Mouse (Mus musculus) regulatory T cell (primary cell): ENCODE measurements around the gene Med27.

Experiments used
- in situ Hi-C: fragments of 300-600 bp; cut with MboI, MseI; formaldehyde crosslinking; loops from one replicate; pipeline ENCODE4 v1.15.1; 2025; ENCODE audit warnings: high pct_unique_total_duplicates

Gene Med27

GRCm38 (mm10) chr2:29346629-29347271 is at the start of gene Med27:
Gene Med27 (plus strand): TSS chr2:29346819.
- in situ Hi-C loops = no loop called here

DNA sequence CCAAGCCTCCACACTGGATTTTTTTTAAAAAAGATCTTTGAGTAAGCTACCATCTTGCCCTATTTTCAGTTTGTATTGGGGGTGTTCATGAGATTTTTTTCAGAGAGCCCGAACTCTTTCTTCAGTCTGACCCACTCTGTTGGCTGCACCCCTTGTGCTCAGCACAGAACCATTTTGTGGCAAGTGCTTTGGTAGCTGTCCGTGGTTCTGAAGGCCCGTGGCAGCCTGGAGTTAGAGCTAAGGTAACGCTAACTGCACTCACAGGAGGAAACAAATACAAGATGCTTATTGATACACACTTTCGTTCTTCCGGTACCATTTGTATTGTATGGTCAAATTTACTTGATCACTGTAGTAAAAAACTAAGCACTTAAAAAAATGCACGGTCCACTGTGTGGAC is 36.7 kb upstream of the Med27 start:
- in situ Hi-C loops = no loop called here

- in situ Hi-C loops = no loop called here
These were observed 34.6 kb upstream of the Med27 start for GRCm38 (mm10) chr2:29312058-29312457.

GRCm38 (mm10) chr2:29317906-29318470 is 28.6 kb upstream of the Med27 start:
- in situ Hi-C loops = no loop called here

DNA sequence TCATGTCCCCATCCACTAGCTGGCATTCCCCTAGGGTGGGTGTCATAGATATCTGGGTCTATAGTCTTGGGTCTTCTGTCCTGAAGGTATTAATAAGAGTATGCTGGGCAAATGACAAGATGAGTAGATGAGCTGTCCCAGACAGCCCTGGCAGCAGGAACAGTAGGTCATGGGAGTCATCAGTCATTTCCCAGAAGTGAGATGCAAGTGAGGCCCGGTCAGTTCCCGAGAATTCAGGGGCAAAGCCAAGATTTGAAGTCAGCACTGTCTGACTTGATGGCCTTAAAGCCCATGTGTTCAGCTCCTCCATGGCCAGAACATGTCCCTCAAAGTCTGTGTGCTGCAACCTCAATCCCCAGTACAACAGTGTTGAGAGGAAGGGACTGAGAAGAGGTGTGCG is 28.0 kb upstream of the Med27 start:
- in situ Hi-C loops = no loop called here

GRCm38 (mm10) chr2:29320229-29320751 is 26.3 kb upstream of the Med27 start:
- in situ Hi-C loops = loop anchor here (5.0 kb wide), 1 partner anchor 43 kb away; no protein-coding TSS in a partner anchor

GRCm38 (mm10) chr2:29320780-29321179 is 25.8 kb upstream of the Med27 start:
- in situ Hi-C loops = loop anchor here (5.0 kb wide), 1 partner anchor 43 kb away; no protein-coding TSS in a partner anchor

GRCm38 (mm10) chr2:29324456-29324855 is 22.2 kb upstream of the Med27 start:
- in situ Hi-C loops = loop anchor here (5.0 kb wide), 1 partner anchor 47 kb away; no protein-coding TSS in a partner anchor

DNA sequence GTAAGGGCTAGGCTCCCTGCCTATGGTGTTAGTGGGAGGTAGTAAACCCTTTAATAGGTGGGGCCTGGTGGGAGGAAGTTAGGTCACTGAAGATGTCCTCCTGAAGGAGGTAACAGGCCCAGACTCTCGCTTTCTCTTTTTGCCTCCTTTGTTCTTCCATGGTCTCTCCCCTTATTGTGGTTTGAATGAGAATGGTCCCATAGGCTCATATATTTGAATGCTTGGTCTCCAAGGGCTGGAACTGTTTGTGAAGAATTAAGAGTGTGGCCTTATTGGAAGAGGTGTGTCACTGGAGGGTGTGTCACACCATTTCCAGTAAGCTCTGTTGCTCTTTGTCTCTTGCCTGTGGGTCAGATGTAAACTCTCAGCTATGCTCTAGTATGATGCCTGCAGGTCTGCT is 16.1 kb upstream of the Med27 start:
- in situ Hi-C loops = no loop called here

DNA sequence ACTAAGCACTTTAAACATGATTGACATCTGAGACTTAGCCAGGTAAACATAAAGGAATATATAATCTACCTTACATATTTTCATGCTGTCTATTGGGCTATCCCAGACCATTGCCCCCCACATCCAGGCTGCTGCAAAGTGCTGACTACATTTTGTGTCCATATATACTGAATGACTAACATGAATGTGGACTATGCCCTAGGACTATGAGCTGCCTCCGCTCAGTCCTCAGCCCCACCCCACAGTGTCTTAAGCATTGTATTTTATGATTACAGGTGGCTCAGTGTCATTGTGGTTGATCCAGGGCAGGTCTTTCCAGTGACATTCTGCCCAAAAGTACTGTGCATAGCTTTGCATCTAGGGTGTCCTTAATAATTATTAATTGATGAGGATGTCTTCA is 8.2 kb upstream of the Med27 start:
- in situ Hi-C loops = no loop called here

DNA sequence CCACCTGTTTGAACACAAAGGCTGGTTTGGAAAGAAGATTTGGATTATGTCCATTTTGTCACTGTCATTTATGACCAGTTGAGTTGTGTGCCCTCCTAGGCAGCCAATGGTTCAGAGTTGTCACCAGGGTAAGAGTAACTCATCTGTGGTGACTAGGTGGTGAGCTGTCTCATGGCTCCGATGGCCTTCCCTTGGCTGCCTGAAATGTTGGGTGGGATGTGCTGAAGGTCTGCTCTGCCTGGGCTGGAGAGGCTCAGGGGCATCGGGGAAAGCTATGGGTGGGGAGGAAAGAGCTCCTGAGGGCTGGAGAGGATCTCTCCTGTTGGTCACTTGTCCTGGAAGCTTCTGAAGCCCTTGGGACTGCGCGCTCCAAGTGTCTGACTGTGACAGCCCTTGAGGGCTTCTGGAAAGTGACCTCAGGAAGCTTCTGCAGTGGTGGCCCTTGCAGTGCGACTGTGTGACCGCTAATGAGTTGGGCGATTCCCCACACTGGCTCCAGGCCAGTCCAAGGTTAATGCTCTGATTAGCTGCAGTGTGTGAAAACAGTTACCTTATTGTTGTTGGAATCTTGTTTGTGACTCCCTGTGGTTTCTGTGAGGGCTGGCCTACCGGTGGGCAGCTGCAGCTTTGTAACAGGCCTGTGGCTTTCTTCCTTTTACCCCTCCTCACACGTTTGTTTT is 12.2 kb downstream of the Med27 start:
- in situ Hi-C loops = no loop called here

DNA sequence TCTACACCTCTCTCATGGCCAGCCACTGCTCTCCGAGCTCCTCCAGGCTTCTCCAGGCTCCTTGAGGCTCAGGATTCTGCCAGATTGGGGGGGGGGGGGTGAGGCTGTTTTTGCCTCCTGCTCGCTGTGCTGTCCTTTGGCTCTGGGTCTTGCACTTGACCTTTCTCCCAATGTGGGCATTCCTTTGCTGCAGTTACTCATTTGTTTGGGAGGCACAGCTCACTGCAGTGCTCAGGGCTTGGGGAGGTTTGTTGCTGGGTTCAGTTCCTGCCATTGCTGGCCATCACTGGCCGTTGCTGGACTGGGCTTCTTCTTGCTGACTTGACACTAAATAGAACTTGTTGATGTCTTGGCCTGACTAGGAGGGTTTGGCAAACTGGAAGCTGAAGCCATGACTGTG is 14.3 kb downstream of the Med27 start:
- in situ Hi-C loops = no loop called here

- in situ Hi-C loops = no loop called here
These were observed 18.5 kb downstream of the Med27 start for GRCm38 (mm10) chr2:29365000-29365695.

DNA sequence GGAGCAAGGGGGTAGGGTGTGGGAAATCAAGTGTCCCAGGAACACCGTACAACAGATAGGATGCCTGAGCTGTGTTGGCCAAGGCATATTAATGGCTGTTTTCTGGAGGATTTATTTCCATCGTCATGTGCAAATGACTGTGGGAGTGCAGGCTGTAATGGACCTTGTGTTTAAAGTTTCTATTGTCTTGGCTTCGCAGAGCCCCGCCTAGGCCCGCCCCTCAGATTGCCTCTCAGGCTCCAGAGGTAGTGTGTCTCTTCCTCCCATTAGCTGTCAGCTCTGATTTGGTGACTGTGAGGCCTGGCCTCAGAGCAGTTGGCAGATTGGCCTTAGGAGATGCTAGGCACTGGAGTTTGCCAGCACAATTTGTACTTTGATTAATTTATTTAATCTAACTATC is 22.1 kb downstream of the Med27 start:
- in situ Hi-C loops = no loop called here

DNA sequence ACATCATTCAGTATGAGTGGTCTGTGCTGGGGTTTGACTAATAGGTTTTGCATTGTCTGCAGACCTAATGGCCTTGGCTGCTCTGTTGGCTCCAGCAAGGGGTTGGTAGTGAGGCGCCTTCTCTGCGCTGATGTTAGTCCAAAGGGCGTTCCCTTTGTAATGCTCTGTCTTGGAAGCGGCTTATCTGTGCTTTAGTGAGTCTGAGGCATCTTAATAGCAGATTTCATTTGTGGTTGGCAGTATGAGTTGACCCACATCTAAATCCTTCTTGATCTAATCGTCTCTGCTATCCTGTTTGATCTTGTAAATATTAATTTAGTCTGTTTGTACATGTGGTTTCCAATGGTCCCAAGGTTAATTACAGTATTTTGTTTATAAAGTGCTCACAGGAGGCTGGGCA is 25.6 kb downstream of the Med27 start:
- in situ Hi-C loops = no loop called here

DNA sequence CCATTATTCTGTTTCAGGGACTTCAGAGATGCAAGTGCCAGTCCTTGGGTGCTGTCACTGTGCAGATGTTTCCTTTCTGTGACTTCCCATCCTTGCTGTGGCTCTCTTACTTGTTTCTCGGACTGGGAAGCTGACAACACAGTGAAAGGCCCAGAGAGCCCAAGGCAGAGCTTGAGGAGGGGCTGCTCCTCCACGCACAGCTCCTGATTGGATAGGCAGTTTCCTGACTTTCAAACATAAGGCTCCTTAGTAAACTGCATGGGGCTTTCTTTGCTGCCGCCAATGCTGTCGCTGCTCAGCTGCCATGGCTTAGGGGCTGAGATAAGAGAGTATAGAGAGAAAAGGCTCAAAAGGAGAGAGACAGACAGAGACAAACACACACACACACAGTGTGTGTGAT is 35.1 kb downstream of the Med27 start:
- in situ Hi-C loops = no loop called here

DNA sequence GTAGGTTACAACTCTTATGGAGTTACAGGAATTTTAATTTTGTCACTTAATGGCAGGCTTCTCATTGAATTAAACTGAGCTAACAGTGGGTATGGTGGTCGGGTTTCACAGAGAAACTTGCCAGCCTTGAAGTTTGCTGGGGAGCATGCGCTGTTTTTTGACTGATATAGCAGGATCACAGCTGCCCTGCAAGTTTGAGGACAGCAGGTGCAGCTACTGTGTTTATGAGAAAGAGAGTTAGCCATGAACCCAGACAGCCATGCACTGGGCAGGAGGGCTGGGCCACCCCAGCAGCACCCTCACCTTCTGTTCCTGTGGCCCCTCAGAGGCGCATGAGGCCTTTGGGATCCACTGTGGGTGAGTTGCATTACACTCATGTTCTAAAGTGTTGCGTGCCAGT is 36.0 kb downstream of the Med27 start:
- in situ Hi-C loops = no loop called here

DNA sequence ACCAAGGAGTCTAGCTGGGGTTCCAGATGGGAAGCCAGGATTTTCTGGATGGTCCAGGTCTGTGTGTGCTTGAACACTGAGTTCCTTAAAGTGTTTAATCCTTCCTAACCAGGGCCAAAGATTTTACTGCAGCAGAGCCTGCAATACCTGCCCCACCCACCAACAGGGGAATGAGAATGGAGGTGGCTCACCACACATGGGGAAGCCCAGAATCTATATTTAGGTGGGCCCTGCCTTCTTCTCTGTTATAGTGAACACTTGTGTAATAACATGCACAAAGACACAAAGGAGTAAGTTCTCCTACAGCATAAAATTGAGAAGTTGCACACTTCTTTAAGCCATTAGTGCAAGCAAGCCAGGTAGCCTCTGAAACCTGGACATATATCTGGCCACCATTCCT is 36.5 kb downstream of the Med27 start:
- in situ Hi-C loops = no loop called here

- in situ Hi-C loops = no loop called here
These were observed 38.8 kb downstream of the Med27 start for GRCm38 (mm10) chr2:29385405-29385804.

DNA sequence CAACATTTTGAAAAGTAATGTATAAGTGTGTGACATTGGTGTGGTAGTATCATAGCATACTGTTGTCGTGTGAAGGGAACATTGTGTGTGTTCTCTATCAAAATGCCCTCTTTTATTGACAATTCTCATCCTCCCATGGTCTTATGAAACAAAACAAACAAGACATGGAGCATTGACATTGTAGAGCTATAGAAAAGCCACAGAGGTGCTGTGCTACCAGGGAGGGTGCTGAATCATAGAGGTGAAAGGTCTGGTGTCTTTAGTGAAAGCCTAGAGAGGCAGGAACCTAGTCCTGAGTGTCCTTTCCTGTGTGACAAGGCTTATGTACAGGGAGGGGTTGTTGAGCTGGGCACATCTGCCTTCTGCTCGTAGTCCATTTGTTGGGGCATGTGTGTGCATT is 40.6 kb downstream of the Med27 start:
- in situ Hi-C loops = no loop called here

DNA sequence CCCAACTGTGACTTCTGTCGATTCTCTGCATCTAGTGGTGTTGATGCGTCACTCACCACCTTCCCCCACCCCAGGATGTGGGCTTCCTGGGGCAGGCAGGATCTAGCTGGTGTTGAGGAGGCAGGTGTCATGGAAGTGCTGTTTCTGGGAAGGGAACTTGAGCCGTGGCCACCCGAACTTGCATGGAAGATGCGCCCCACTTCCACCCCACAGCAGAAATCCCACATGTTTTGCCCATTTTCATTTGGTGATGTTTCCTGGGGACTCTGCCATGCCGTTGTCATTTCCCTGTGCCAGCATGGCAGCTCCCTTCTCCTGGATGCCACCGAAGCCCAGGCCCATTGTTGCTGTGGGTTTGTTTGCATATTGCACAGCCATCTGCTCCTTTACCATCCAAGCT is 42.3 kb downstream of the Med27 start:
- in situ Hi-C loops = no loop called here

DNA sequence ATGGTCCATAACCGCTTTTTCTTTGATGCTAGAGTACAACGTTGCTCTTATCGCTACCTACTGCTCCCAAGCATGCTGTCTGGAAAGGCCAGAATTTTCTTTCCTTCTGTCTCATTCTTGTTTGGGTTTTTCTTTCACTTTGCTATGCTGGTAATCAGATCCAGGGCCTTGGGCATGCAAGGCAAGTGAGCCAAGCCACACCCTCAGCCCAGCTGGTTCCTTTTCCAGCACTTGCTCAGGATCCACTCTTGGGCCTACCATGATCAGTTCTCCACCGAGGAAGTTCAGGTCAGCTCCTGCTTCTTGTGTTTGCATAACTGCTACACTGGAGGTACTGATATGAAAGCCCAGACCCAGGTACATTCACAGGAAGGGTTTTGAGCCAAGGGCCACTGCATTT is 44.5 kb downstream of the Med27 start:
- in situ Hi-C loops = no loop called here
